Mouse (Mus musculus) kidney, embryonic 16.5 days (tissue): ENCODE results near the gene Lypd5. TPM values are rescaled to one million over a fixed set of nuclear protein-coding genes. Genes with fewer than 3 reads are reported as not detected.

Source experiments
- ATAC-seq: fragments of 200-750 bp; cut with Nextera tagmentation; 2 replicates; pipeline ENCODE4 v1.8.0; 2017; ENCODE audit warnings: moderate TSS enrichment; ENCODE audit not compliant: low FRiP score, low TSS enrichment
- H3K27ac ChIP-seq: fragments of 300-500 bp; sonication (generic); 2 replicates; pipeline ENCODE4 v1.5.1; 2014; ENCODE audit warnings: low read length
- H3K27me3 ChIP-seq: fragments of 300-500 bp; sonication (generic); 2 replicates; pipeline ENCODE4 v1.6.1; 2014; ENCODE audit warnings: low read length, control low read depth, mixed read lengths; ENCODE audit not compliant: insufficient read depth
- H3K36me3 ChIP-seq: fragments of 300-500 bp; sonication (generic); 2 replicates; pipeline ENCODE4 v1.6.1; 2014; ENCODE audit warnings: low read length, control low read depth, mixed read lengths; ENCODE audit not compliant: insufficient read depth
- H3K4me1 ChIP-seq: fragments of 300-500 bp; sonication (generic); 2 replicates; pipeline ENCODE4 v1.6.1; 2014; ENCODE audit warnings: low read length, control low read depth, mixed read lengths; ENCODE audit not compliant: insufficient read depth
- H3K4me2 ChIP-seq: fragments of 300-500 bp; sonication (generic); replicated peaks from 2 replicates; pipeline ENCODE4 v1.6.1; 2014; ENCODE audit warnings: low read depth, low read length
- H3K4me3 ChIP-seq: fragments of 300-500 bp; sonication (generic); 2 replicates; pipeline ENCODE4 v1.5.1; 2014; ENCODE audit warnings: mild to moderate bottlenecking, low read length
- H3K9ac ChIP-seq: fragments of 300-500 bp; sonication (generic); replicated peaks from 2 replicates; pipeline ENCODE4 v1.6.1; 2014; ENCODE audit warnings: low read length
- H3K9me3 ChIP-seq: fragments of 300-500 bp; sonication (generic); 2 replicates; pipeline ENCODE4 v1.6.1; 2016; ENCODE audit warnings: low read length, control low read depth
- WGBS: fragments of 180-500 bp; shearing (Covaris S2); extraction: QIAGEN DNeasy Blood & Tissue Kit; methylation state at CpG from one replicate; pipeline ENCODE4 v1.1.7; 2014; 5-methylcytosine and 5-hydroxymethylcytosine counted together
- microRNA-seq: library from miRNA; unstranded; fragments of <30 nt; microRNA quantifications from one replicate; pipeline ENCODE4, GENCODE M21; 2016
- polyA plus RNA-seq: library from polyadenylated mRNA; unstranded; fragments of >200 nt; fragmentation: Nextera tagmentation; extraction: Ambion mirVana; gene quantifications from 2 replicates; pipeline ENCODE4 v1.2.1, GENCODE M21; 2015

Gene Lypd5
- polyA plus RNA-seq, 1 experiment from 2014 or later, result not detected

- no peaks in the 10 kb centered on the region for H3K27me3 ChIP-seq
- H3K4me2 ChIP-seq, result no peak overlapping the region
- H3K4me3 ChIP-seq, result no peak overlapping the region
- ATAC-seq, result no peak
- no peak overlapping the region for H3K9ac ChIP-seq
- H3K27ac ChIP-seq, result no peak overlapping the region
- 97% methylated on average over 9 of the region's 9 CpGs for WGBS
- H3K36me3 ChIP-seq, result peaks cover 40% of the 10 kb centered on the region
- peaks cover 11% of the 10 kb centered on the region for H3K4me1 ChIP-seq
- peaks cover 7% of the 10 kb centered on the region; the same call in 1 of the 2 replicates for H3K9me3 ChIP-seq
These were observed 53.9 kb downstream of the Lypd5 start for GRCm38 (mm10) chr7:24402851-24403250.

Small RNA genes lying within 50 kb of the gene (microRNA-seq; reads per million reads assigned to microRNA genes)
- gene Gm27592, result not detected

Other genes with a start within 250 kb of the Lypd5 start
- 6.3 and 8.4 TPM in 2 replicates for gene Zfp112, start 236.9 kb upstream of the Lypd5 start, polyA plus RNA-seq
- gene Zfp235, start 215.0 kb upstream of the Lypd5 start, polyA plus RNA-seq, result 19.0 and 19.3 TPM in 2 replicates
- gene Zfp114, start 174.1 kb upstream of the Lypd5 start, polyA plus RNA-seq, result 6.1 and 6.9 TPM in 2 replicates
- gene Zfp111, start 137.8 kb upstream of the Lypd5 start, polyA plus RNA-seq, result 11.8 and 13.1 TPM in 2 replicates
- 6.3 and 6.9 TPM in 2 replicates for gene Zfp109, start 111.6 kb upstream of the Lypd5 start, polyA plus RNA-seq
- gene Zfp108, start 94.4 kb upstream of the Lypd5 start, polyA plus RNA-seq, result 4.4 and 4.9 TPM in 2 replicates
- 12.1 and 14.1 TPM in 2 replicates for gene Zfp93, start 78.8 kb upstream of the Lypd5 start, polyA plus RNA-seq
- gene Zfp61, start 48.0 kb upstream of the Lypd5 start, polyA plus RNA-seq, result 43.5 and 44.0 TPM in 2 replicates
- gene Zfp94, start 32.5 kb upstream of the Lypd5 start, polyA plus RNA-seq, result 12.8 and 13.9 TPM in 2 replicates
- 0.19 and 0.42 TPM in 2 replicates for gene Tescl, start 15.3 kb upstream of the Lypd5 start, polyA plus RNA-seq
- gene Kcnn4, start 21.1 kb downstream of the Lypd5 start, polyA plus RNA-seq, result 4.4 and 4.9 TPM in 2 replicates
- 28.3 and 31.9 TPM in 2 replicates for gene Smg9, start 50.4 kb downstream of the Lypd5 start, polyA plus RNA-seq
- gene Irgc1, start 103.1 kb downstream of the Lypd5 start, polyA plus RNA-seq, result not detected in 2 replicates
- gene Plaur, start 113.3 kb downstream of the Lypd5 start, polyA plus RNA-seq, result 16.3 and 18.5 TPM in 2 replicates
- 4.3 and 6.6 TPM in 2 replicates for gene Cadm4, start 132.8 kb downstream of the Lypd5 start, polyA plus RNA-seq
- 60.5 and 67.6 TPM in 2 replicates for gene Zfp428, start 157.8 kb downstream of the Lypd5 start, polyA plus RNA-seq
- gene AC161166.1, start 163.3 kb downstream of the Lypd5 start, polyA plus RNA-seq, result 0.42 and 0.80 TPM in 2 replicates
- gene Irgq, start 181.5 kb downstream of the Lypd5 start, polyA plus RNA-seq, result 7.2 and 7.8 TPM in 2 replicates
- gene Pinlyp, start 196.9 kb downstream of the Lypd5 start, polyA plus RNA-seq, result 0.64 and 1.0 TPM in 2 replicates
- gene Xrcc1, start 197.1 kb downstream of the Lypd5 start, polyA plus RNA-seq, result 159 and 164 TPM in 2 replicates
- 53.0 and 55.2 TPM in 2 replicates for gene Ethe1, start 238.3 kb downstream of the Lypd5 start, polyA plus RNA-seq
- gene Zfp575, start 238.4 kb downstream of the Lypd5 start, polyA plus RNA-seq, result 3.8 and 3.9 TPM in 2 replicates